ENCODE assay signal across 11 mouse cellular contexts in the genomic region with DNA sequence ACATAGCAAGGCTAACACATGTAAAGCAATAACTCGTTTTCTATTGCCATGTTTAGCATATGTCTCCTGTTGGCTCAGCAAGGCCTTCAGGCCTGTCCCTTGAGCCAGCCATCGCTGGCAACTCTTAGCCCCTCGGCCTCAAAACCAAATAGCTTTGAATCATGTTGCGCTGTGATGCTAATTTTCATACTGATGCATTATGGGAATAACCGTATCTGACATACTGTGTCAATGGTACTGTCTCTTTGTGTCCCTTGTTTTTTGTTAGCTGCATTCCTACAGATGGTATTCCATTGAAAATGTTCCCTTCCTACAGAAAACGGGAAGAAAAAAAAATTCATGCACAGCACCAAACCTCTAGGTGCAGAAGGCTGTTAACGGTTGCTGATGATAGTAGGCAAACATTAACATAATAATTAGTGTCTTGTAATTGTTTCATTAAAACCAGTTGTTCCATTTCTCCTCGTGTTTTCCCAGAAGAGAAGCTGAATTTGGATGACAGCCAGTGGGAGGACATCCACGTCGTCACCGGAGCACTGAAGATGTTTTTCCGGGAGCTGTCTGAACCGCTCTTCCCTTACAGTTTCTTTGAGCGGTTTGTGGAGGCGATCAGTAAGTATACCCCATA.
DNase-seq lines count a peak whose midpoint lies in the region; ATAC-seq and TF ChIP-seq lines count a peak whose summit lies in the region.
"Had no signal": no experiment of that assay in that cellular context is flagged by ENCODE, and none has a peak within 500 bp of the region (broad histone marks: within the 10 kb centered on the region; RNA-seq: fewer than 3 reads in every experiment).

No protein-coding gene starts in this region.

- WGBS in hindbrain, postnatal 0 days, result 30% methylated on average over 15 of the region's 15 CpGs
- 63% methylated on average over 15 of the region's 15 CpGs for WGBS in midbrain, embryonic 15.5 days

- H3K4me2 ChIP-seq in hindbrain, postnatal 0 days (ENCODE audit: low read depth, low read length), result peak overlapping the region; percentile 42; the same call in 1 of the 2 replicates
- no peak overlapping the region for H3K4me2 ChIP-seq in midbrain, embryonic 15.5 days
- H3K4me2 ChIP-seq: embryonic facial prominence, embryonic 12.5 days; limb, embryonic 15.5 days; stomach, embryonic 15.5 days had no signal

- H3K9ac ChIP-seq in hindbrain, postnatal 0 days (replicated peaks; ENCODE audit: low read length), result 0 out of 2 replicates have a peak overlapping the region, but pooled peaks have one; percentile 13
- H3K9ac ChIP-seq in midbrain, embryonic 15.5 days, result no peak overlapping the region
- H3K9ac ChIP-seq: embryonic facial prominence, embryonic 12.5 days; limb, embryonic 15.5 days; stomach, embryonic 15.5 days had no signal

- peak; percentile 62 for ATAC-seq in hindbrain, postnatal 0 days
- peak; percentile 72 for ATAC-seq in midbrain, embryonic 15.5 days (replicated peaks)

- peak overlapping the region; percentile 3; the same call in 1 of the 2 replicates for H3K4me3 ChIP-seq in hindbrain, postnatal 0 days (ENCODE audit: low read length)
- no peak overlapping the region for H3K4me3 ChIP-seq in midbrain, embryonic 15.5 days
- H3K4me3 ChIP-seq: embryonic facial prominence, embryonic 12.5 days; heart, adult 2 months; limb, embryonic 15.5 days; stomach, embryonic 15.5 days had no signal

- H3K4me1 ChIP-seq in hindbrain, postnatal 0 days (ENCODE audit: insufficient read depth, low read length), result no peaks in the 10 kb centered on the region
- H3K4me1 ChIP-seq in midbrain, embryonic 15.5 days, result 0 out of 2 replicates have a peak, but pooled peaks cover 3% of the 10 kb centered on the region
- H3K4me1 ChIP-seq: embryonic facial prominence, embryonic 12.5 days; limb, embryonic 15.5 days; stomach, embryonic 15.5 days had no signal

- H3K27me3 ChIP-seq in hindbrain, postnatal 0 days (ENCODE audit: insufficient read depth, low read length), result no peaks in the 10 kb centered on the region
- H3K27me3 ChIP-seq in midbrain, embryonic 15.5 days (replicated peaks), result no peaks in the 10 kb centered on the region
- H3K27me3 ChIP-seq: embryonic facial prominence, embryonic 12.5 days; limb, embryonic 15.5 days; stomach, embryonic 15.5 days had no signal

- intact Hi-C loops in heart, postnatal 36 days (cut with DNase I), result no loop called here

- TF ChIP-seq CTCF in hindbrain, postnatal 0 days (IDR thresholded peaks at IDR 0.05; ENCODE audit: low read depth), result no peak

- no peaks in the 10 kb centered on the region for H3K9me3 ChIP-seq in hindbrain, postnatal 0 days (ENCODE audit: low read length)
- no peaks in the 10 kb centered on the region for H3K9me3 ChIP-seq in midbrain, embryonic 15.5 days
- H3K9me3 ChIP-seq: embryonic facial prominence, embryonic 12.5 days; limb, embryonic 15.5 days; stomach, embryonic 15.5 days had no signal

- H3K36me3 ChIP-seq in hindbrain, postnatal 0 days (ENCODE audit: insufficient read depth, low read length), result no peaks in the 10 kb centered on the region
- H3K36me3 ChIP-seq in midbrain, embryonic 15.5 days (replicated peaks), result no peaks in the 10 kb centered on the region
- H3K36me3 ChIP-seq: embryonic facial prominence, embryonic 12.5 days; limb, embryonic 15.5 days; stomach, embryonic 15.5 days had no signal

- H3K27ac ChIP-seq in hindbrain, postnatal 0 days, result no peak overlapping the region
- H3K27ac ChIP-seq in midbrain, embryonic 15.5 days, result peak overlapping the region; percentile 23; the same call in 1 of the 2 replicates
- H3K27ac ChIP-seq: embryonic facial prominence, embryonic 12.5 days; heart, adult 2 months; limb, embryonic 15.5 days; stomach, embryonic 15.5 days had no signal

- DNase-seq in layer of hippocampus, adult 11-12 months (ENCODE audit: low spot score), result peak; percentile 23
- DNase-seq in layer of hippocampus, adult 9-11 months, result no peak
- peak; percentile 6 to 11 for DNase-seq in heart, postnatal 36 days
- DNase-seq in hindbrain, postnatal 0 days (ENCODE audit: low spot score), result peak; percentile 65
- no peak for DNase-seq in ovary, postnatal 36 days (ENCODE audit: low spot score)
- no peak for DNase-seq in thymus, adult 18-20 months

Comparison
In these comparisons a context has a peak if more than half of its experiments do, and no peak if none do; other contexts are left out.
1. DNase-seq: peak in layer of hippocampus, adult 11-12 months (single experiment), heart, postnatal 36 days (2 of 2) and hindbrain, postnatal 0 days (single experiment); none in layer of hippocampus, adult 9-11 months (single experiment), ovary, postnatal 36 days (single experiment) and thymus, adult 18-20 months (0 of 2).